Mouse (Mus musculus) ES-E14 (cell line): ENCODE data around the gene Khk. TPM values are rescaled to one million over a fixed set of nuclear protein-coding genes. Genes with fewer than 3 reads are reported as not detected.

Experiments
- DNase-seq: peaks from one replicate; pipeline ENCODE4 v3.0.0-alpha.2; 2013; ENCODE audit warnings: low read depth, low spot score
- H3K27ac ChIP-seq: 2 replicates; pipeline ENCODE4 v1.5.1; 2012; ENCODE audit warnings: low read depth, mild to moderate bottlenecking, low read length, moderate library complexity, mixed read lengths; ENCODE audit not compliant: poor library complexity, insufficient read depth, severe bottlenecking
- H3K36me3 ChIP-seq: 2 replicates; pipeline ENCODE4 v1.6.1; 2012; ENCODE audit warnings: mild to moderate bottlenecking, low read length, moderate library complexity, mixed read lengths; ENCODE audit not compliant: control insufficient read depth, poor library complexity, insufficient read depth, severe bottlenecking
- H3K4me1 ChIP-seq, 2 experiments: fragments of 150-350 bp in 1 of 2; sonication (generic) in 1 of 2; 2 replicates each; pipeline ENCODE4 v1.6.1; 2012; ENCODE audit warnings: low read length in 2 of 2, mild to moderate bottlenecking in 1 of 2, mixed read lengths in 1 of 2; ENCODE audit not compliant: control insufficient read depth in 2 of 2, insufficient read depth in 2 of 2, poor library complexity in 1 of 2
- H3K4me3 ChIP-seq, 2 experiments: fragments of 150-350 bp in 1 of 2; sonication (generic) in 1 of 2; 2 replicates each; pipeline ENCODE4 v1.5.1; 2012; ENCODE audit warnings: low read length in 2 of 2, low read depth in 1 of 2, mild to moderate bottlenecking in 1 of 2, mixed read lengths in 1 of 2; ENCODE audit not compliant: insufficient read depth in 1 of 2, poor library complexity in 1 of 2, severe bottlenecking in 1 of 2
- H3K9ac ChIP-seq: 2 replicates; pipeline ENCODE4 v1.6.1; 2012; ENCODE audit warnings: low read depth, mild to moderate bottlenecking, low read length, mixed read lengths; ENCODE audit not compliant: poor library complexity, insufficient read depth, severe bottlenecking
- H3K9me3 ChIP-seq: fragments of 150-350 bp; sonication (generic); 2 replicates; pipeline ENCODE4 v1.6.1; 2012; ENCODE audit warnings: low read depth, mild to moderate bottlenecking, low read length; ENCODE audit not compliant: control insufficient read depth, insufficient read depth
- CHD2 ChIP-seq: IDR thresholded peaks from 2 replicates; pipeline ENCODE4 v1.6.1; 2014; ENCODE audit warnings: mild to moderate bottlenecking, low read depth, low read length, inconsistent platforms
- HCFC1 ChIP-seq: IDR thresholded peaks from 2 replicates; pipeline ENCODE4 v1.6.1; 2012; ENCODE audit warnings: low read length, inconsistent platforms, borderline replicate concordance; ENCODE audit not compliant: insufficient read depth
- MAFK ChIP-seq: IDR thresholded peaks from 2 replicates; pipeline ENCODE4 v1.6.1; 2014; ENCODE audit warnings: mild to moderate bottlenecking, low read depth, low read length, inconsistent platforms; ENCODE audit not compliant: insufficient read depth
- ZC3H11A ChIP-seq: IDR thresholded peaks from 2 replicates; pipeline ENCODE4 v1.6.1; 2012; ENCODE audit warnings: low read depth, mild to moderate bottlenecking, inconsistent platforms, low read length, borderline replicate concordance
- ZNF384 ChIP-seq: IDR thresholded peaks from 2 replicates; pipeline ENCODE4 v1.6.1; 2012; ENCODE audit warnings: low read depth, low read length, inconsistent platforms
- in situ Hi-C, 2 experiments: fragments of 600-800 bp; cut with MboI; formaldehyde crosslinking; loops; one replicate each; pipeline ENCODE4 v1.15.1; 2025; ENCODE audit warnings: low sequenced_read_pairs in 2 of 2, inconsistent platforms in 1 of 2; ENCODE audit not compliant: unreplicated experiment in 2 of 2
- total RNA-seq: library from RNA; depleted of rRNA; stranded (reverse); fragments of 300-350 nt; gene quantifications from 2 replicates; pipeline ENCODE4 v1.2.3, GENCODE M21; 2012

Gene Khk
- total RNA-seq, 1 experiment: 14.9 TPM

- TF ChIP-seq MAFK (no peak), CHD2 (no peak), ZC3H11A (no peak), HCFC1 (no peak), ZNF384 (no peak)
- no peak overlapping the region for H3K27ac ChIP-seq
- no peak for DNase-seq
- peaks cover 4 to 8% of the 10 kb centered on the region in 2 experiments for H3K4me1 ChIP-seq
- peaks cover 19% of the 10 kb centered on the region for H3K36me3 ChIP-seq
- no peak overlapping the region for H3K4me3 ChIP-seq
- no peaks in the 10 kb centered on the region for H3K9me3 ChIP-seq
- in situ Hi-C loops: no loop called here
- no peak overlapping the region for H3K9ac ChIP-seq
These were observed 19.4 kb upstream of the Khk start for GRCm38 (mm10) chr5:30901860-30902259.

- Histone ChIP-seq H3K9me3 (no peaks in the 10 kb centered on the region), H3K27ac (peak within 1 kb of the TSS; percentile 42), H3K4me3 (peak within 1 kb of the TSS; percentile 71 to 87), H3K36me3 (peaks cover 17% of the 10 kb centered on the region), H3K4me1 (peaks cover 4 to 11% of the 10 kb centered on the region in 2 experiments; a peak in 3 of 4 replicates), H3K9ac (peak within 1 kb of the TSS; percentile 94)
- TF ChIP-seq MAFK: no peak
- no peak for TF ChIP-seq CHD2
- peak; percentile 78; the same call in 1 of the 2 replicates for TF ChIP-seq HCFC1
- DNase-seq: peak; percentile 93
- in situ Hi-C loops: no loop called here
These were observed 13.7 kb upstream of the Khk start, which contains the start of gene Ost4 for GRCm38 (mm10) chr5:30907413-30908059. TSS of gene Ost4 (minus strand) at chr5:30907788.

GRCm38 (mm10) chr5:30908426-30909299 lies 12.6 kb upstream of the Khk start:
- peaks cover 17% of the 10 kb centered on the region for H3K36me3 ChIP-seq
- in situ Hi-C loops: no loop called here
- H3K4me1 ChIP-seq: peaks cover 7 to 18% of the 10 kb centered on the region in 2 experiments; a peak in 3 of 4 replicates
- H3K9ac ChIP-seq: peak overlapping the region; percentile 61; the same call in 1 of the 2 replicates
- TF ChIP-seq HCFC1 (no peak), MAFK (no peak), ZNF384 (no peak), ZC3H11A (no peak), CHD2 (no peak)
- H3K27ac ChIP-seq: no peak overlapping the region
- no peaks in the 10 kb centered on the region for H3K9me3 ChIP-seq
- DNase-seq: no peak
- peak overlapping the region; percentile 62 to 71; a peak in 3 of 4 replicates for H3K4me3 ChIP-seq

GRCm38 (mm10) chr5:30909300-30909659 lies 12.0 kb upstream of the Khk start:
- in situ Hi-C loops: no loop called here
- Histone ChIP-seq H3K9ac (no peak overlapping the region), H3K4me3 (no peak overlapping the region)

More at GRCm38 (mm10) chr5:30909300-30909659, 12.0 kb upstream of the Khk start:
- Histone ChIP-seq H3K27ac (no peak overlapping the region), H3K36me3 (peaks cover 14% of the 10 kb centered on the region), H3K9me3 (no peaks in the 10 kb centered on the region), H3K4me1 (peaks cover 7 to 18% of the 10 kb centered on the region in 2 experiments; a peak in 3 of 4 replicates)
- DNase-seq: no peak
- TF ChIP-seq ZC3H11A: no peak
- TF ChIP-seq HCFC1: no peak
- no peak for TF ChIP-seq MAFK
- TF ChIP-seq CHD2: no peak
- TF ChIP-seq ZNF384: no peak
